ENCODE assay signal across 15 mouse cellular contexts in the genomic region with DNA sequence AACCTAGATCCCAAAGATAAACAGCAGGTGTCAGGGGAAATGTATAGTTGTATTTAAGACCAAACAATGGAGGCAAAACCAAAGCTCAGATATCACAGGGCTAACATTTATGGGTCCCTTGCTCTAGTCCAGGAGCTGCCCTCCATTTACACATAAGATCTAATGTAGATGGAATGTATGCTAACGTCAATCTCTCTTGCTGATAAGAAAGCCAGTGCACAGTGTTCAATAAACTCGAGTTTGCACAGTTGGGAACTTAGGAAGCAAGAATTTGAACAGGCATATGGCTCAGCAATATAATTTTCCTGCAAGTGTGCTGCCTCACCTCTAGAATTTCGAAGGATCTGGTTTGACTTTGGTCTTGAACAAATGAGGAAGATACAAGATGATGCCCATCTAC.
"Had no signal": no experiment of that assay in that cellular context is flagged by ENCODE, and none has a peak within 500 bp of the region (broad histone marks: within the 10 kb centered on the region; RNA-seq: fewer than 3 reads in every experiment).

No protein-coding gene starts in this region.

- H3K9ac ChIP-seq: neural tube, embryonic 12.5 days; neural tube, embryonic 13.5 days; neural tube, embryonic 15.5 days had no signal

- H3K4me1 ChIP-seq: neural tube, embryonic 12.5 days; neural tube, embryonic 13.5 days; neural tube, embryonic 15.5 days had no signal

- H3K36me3 ChIP-seq: neural tube, embryonic 12.5 days; neural tube, embryonic 13.5 days; neural tube, embryonic 15.5 days had no signal

- DNase-seq: retina, postnatal 1 day; right cerebral cortex, adult 18-20 months; right cerebral cortex, postnatal 14 days; right cerebral cortex, postnatal 25 days; right cerebral cortex, postnatal 4 days; spleen, adult 18-20 months; thymus, adult 18-20 months; thymus, adult 2 months; thymus, postnatal 14 days; thymus, postnatal 25 days; thymus, postnatal 36 days; thymus, postnatal 4 days had no signal

- H3K27ac ChIP-seq: neural tube, embryonic 12.5 days; neural tube, embryonic 13.5 days; neural tube, embryonic 15.5 days had no signal

- H3K4me3 ChIP-seq: neural tube, embryonic 12.5 days; neural tube, embryonic 13.5 days; neural tube, embryonic 15.5 days had no signal

- H3K4me2 ChIP-seq: neural tube, embryonic 12.5 days; neural tube, embryonic 13.5 days; neural tube, embryonic 15.5 days had no signal

- H3K9me3 ChIP-seq: neural tube, embryonic 12.5 days; neural tube, embryonic 13.5 days; neural tube, embryonic 15.5 days had no signal

- H3K27me3 ChIP-seq: neural tube, embryonic 12.5 days; neural tube, embryonic 13.5 days; neural tube, embryonic 15.5 days had no signal
